Mouse (Mus musculus): ENCODE data around the gene Cdc42se2. TPM values are rescaled to one million over a fixed set of nuclear protein-coding genes. Genes with fewer than 3 reads are reported as not detected.

The Cdc42se2 gene
- total RNA-seq, 2 experiments from 2014 or later, result 12.5 to 39.0 TPM

Other genes with a start within 250 kb of the Cdc42se2 start
- 0.84 and 1.4 TPM in 2 replicates for gene Lyrm7, start 73.2 kb upstream of the Cdc42se2 start, total RNA-seq (2015; ENCODE audit: low replicate concordance)
- gene Lyrm7, start 73.2 kb upstream of the Cdc42se2 start, total RNA-seq (2017; ENCODE audit: low replicate concordance), result 1.2 and 1.4 TPM in 2 replicates
- 138 and 146 TPM in 2 replicates for gene Hint1, start 78.7 kb upstream of the Cdc42se2 start, total RNA-seq (2015; ENCODE audit: low replicate concordance)
- 123 and 160 TPM in 2 replicates for gene Hint1, start 78.7 kb upstream of the Cdc42se2 start, total RNA-seq (2017; ENCODE audit: low replicate concordance)
- gene Gpx3, start 114.8 kb upstream of the Cdc42se2 start, total RNA-seq (2015; ENCODE audit: low replicate concordance), result 15.5 and 29.3 TPM in 2 replicates
- gene Gpx3, start 114.8 kb upstream of the Cdc42se2 start, total RNA-seq (2017; ENCODE audit: low replicate concordance), result 0.30 and 2.4 TPM in 2 replicates
- gene Tnip1, start 175.2 kb upstream of the Cdc42se2 start, total RNA-seq (2015; ENCODE audit: low replicate concordance), result 6.3 and 7.9 TPM in 2 replicates
- 3.3 and 8.7 TPM in 2 replicates for gene Tnip1, start 175.2 kb upstream of the Cdc42se2 start, total RNA-seq (2017; ENCODE audit: low replicate concordance)
- gene Anxa6, start 245.8 kb upstream of the Cdc42se2 start, total RNA-seq (2015; ENCODE audit: low replicate concordance), result 12.3 and 15.1 TPM in 2 replicates
- gene Anxa6, start 245.8 kb upstream of the Cdc42se2 start, total RNA-seq (2017; ENCODE audit: low replicate concordance), result 14.6 and 16.3 TPM in 2 replicates